Mouse (Mus musculus): ENCODE measurements around the gene Hoxa7. TPM values are rescaled to one million over a fixed set of nuclear protein-coding genes. Genes with fewer than 3 reads are reported as not detected.

Gene Hoxa7
- total and polyA plus RNA-seq, 3 experiments: 0.17 TPM; not detected in 2

DNA sequence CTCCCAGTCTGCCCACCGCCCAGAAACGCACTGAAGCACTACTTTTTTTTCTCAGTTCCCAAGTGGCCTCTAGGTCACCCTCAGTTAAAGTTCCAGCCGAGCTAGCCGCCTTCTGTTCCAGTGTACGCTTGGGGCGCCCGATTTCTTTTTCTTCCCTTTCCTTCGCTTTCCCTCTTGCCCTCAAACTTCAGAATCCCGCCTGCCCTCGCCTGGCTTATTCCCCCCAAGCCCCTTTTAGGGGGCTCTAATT, 18.6 kb downstream of the Hoxa7 start:
- no peak for DNase-seq (ENCODE audit: low read depth, low spot score)
- no peak overlapping the region for H3K9ac ChIP-seq (ENCODE audit: control insufficient read depth, low read depth, low read length, poor library complexity, severe bottlenecking)
- no peaks in the 10 kb centered on the region for H3K27me3 ChIP-seq (ENCODE audit: control insufficient read depth in 1 of 2, insufficient read depth in 2 of 2, low read length in 2 of 2)
- H3K36me3 ChIP-seq (ENCODE audit: control insufficient read depth in 1 of 2, insufficient read depth in 2 of 2, low read length in 2 of 2): no peaks in the 10 kb centered on the region
- TF ChIP-seq TCF12 (IDR thresholded peaks at IDR 0.05; ENCODE audit: low read depth, low read length): no peak
- no peak for TF ChIP-seq ZNF384 (IDR thresholded peaks at IDR 0.05; ENCODE audit: low read depth, low read length)
- no peak for TF ChIP-seq KAT2A (conservative IDR thresholded peaks at IDR 0.05; ENCODE audit: low read depth, low read length)
- no peak for TF ChIP-seq USF1 (IDR thresholded peaks at IDR 0.05; ENCODE audit: low read depth, low read length)
- no peak for TF ChIP-seq MAX (IDR thresholded peaks at IDR 0.05; ENCODE audit: low read length)
- TF ChIP-seq SIN3A (IDR thresholded peaks at IDR 0.05; ENCODE audit: low read length): no peak
- no peak for TF ChIP-seq MAZ (IDR thresholded peaks at IDR 0.05; ENCODE audit: low read depth, low read length)
- TF ChIP-seq GATA1 (IDR thresholded peaks at IDR 0.05; ENCODE audit: low read depth, low read length): no peak
- TF ChIP-seq ZKSCAN1 (IDR thresholded peaks at IDR 0.05; ENCODE audit: low read depth, low read length): no peak
- no peak for TF ChIP-seq MEF2A (IDR thresholded peaks at IDR 0.05; ENCODE audit: extremely low read depth, insufficient replicate concordance, low read depth, low read length, poor library complexity, severe bottlenecking)
- TF ChIP-seq MAFK (IDR thresholded peaks at IDR 0.05; ENCODE audit: borderline replicate concordance, low read depth, low read length): no peak
- no peak for TF ChIP-seq MYB (IDR thresholded peaks at IDR 0.05; ENCODE audit: low read depth, low read length)
- no peak for TF ChIP-seq ZMIZ1 (IDR thresholded peaks at IDR 0.05; ENCODE audit: low read depth, low read length)
- no peak for TF ChIP-seq ZC3H11A (IDR thresholded peaks at IDR 0.05; ENCODE audit: low read depth, low read length)
- TF ChIP-seq TAL1 (IDR thresholded peaks at IDR 0.05; ENCODE audit: low read length): no peak
- TF ChIP-seq MXI1 (IDR thresholded peaks at IDR 0.05; ENCODE audit: low read depth, low read length): no peak
- no peak for TF ChIP-seq POLR2AphosphoS2 (IDR thresholded peaks at IDR 0.05; ENCODE audit: low read length)
- no peaks in the 10 kb centered on the region for H3K9me3 ChIP-seq (replicated peaks; ENCODE audit: insufficient read depth, low read length)
- no peak overlapping the region for H3K4me3 ChIP-seq (ENCODE audit: control insufficient read depth in 1 of 2, insufficient read depth in 1 of 2, low read depth in 2 of 2, low read length in 2 of 2)
- H3K4me1 ChIP-seq (ENCODE audit: control insufficient read depth in 1 of 2, insufficient read depth in 2 of 2, low read length in 2 of 2): no peaks in the 10 kb centered on the region
- H3K79me2 ChIP-seq (ENCODE audit: control insufficient read depth, insufficient read depth, low read length, poor library complexity): no peaks in the 10 kb centered on the region; the same call in 1 of the 2 replicates
- H3K27ac ChIP-seq (ENCODE audit: control insufficient read depth, low read depth, low read length): no peak overlapping the region

DNA sequence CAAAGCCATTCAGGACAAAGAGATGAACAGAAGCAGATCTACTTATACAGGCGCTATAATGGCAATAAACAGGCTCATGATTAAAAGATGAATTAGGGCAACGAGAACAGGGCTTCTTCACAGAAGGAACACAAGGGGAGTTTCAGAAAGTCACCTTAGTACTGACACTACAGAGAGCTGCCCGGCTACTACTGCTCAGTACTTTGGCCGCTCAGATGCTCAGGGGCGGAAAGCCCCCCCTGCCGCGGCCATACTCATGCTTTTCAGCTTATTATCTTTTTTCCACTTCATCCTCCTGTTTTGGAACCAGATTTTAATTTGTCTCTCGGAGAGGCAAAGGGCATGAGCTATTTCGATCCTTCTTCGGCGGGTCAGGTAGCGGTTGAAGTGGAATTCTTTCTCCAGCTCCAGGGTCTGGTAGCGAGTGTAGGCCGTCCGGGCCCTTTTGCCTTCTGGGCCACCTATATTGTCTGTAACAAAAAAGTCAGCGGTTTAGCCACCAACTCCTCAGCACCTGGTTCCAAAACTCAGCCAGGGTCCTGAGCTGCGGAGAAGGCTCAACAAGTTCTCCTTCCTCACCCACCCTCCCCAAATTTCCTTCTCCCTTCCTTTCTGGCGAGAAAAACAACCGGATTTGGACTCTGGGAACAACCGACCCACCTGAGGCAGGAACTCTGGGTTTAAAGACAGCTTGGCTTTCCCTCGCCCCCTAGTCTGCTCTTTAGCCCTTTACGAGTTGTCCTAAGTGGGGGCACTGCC, 19.1 kb downstream of the Hoxa7 start:
- Histone ChIP-seq H3K36me3 (ENCODE audit: control insufficient read depth in 1 of 2, insufficient read depth in 2 of 2, low read length in 2 of 2) (no peaks in the 10 kb centered on the region), H3K9me3 (replicated peaks; ENCODE audit: insufficient read depth, low read length) (no peaks in the 10 kb centered on the region), H3K79me2 (ENCODE audit: control insufficient read depth, insufficient read depth, low read length, poor library complexity) (no peaks in the 10 kb centered on the region; the same call in 1 of the 2 replicates), H3K4me1 (ENCODE audit: control insufficient read depth in 1 of 2, insufficient read depth in 2 of 2, low read length in 2 of 2) (no peaks in the 10 kb centered on the region), H3K27me3 (ENCODE audit: control insufficient read depth in 1 of 2, insufficient read depth in 2 of 2, low read length in 2 of 2) (no peaks in the 10 kb centered on the region), H3K4me3 (ENCODE audit: control insufficient read depth in 1 of 2, insufficient read depth in 1 of 2, low read depth in 2 of 2, low read length in 2 of 2) (no peak overlapping the region), H3K27ac (ENCODE audit: control insufficient read depth, low read depth, low read length) (no peak overlapping the region), H3K9ac (ENCODE audit: control insufficient read depth, low read depth, low read length, poor library complexity, severe bottlenecking) (no peak overlapping the region)
- no peak for DNase-seq (ENCODE audit: low read depth, low spot score)
- TF ChIP-seq NELFE (IDR thresholded peaks at IDR 0.05; ENCODE audit: low read depth, low read length) (no peak), GATA1 (IDR thresholded peaks at IDR 0.05; ENCODE audit: low read depth, low read length) (no peak), NRF1 (IDR thresholded peaks at IDR 0.05; ENCODE audit: insufficient read depth, low read depth, low read length, poor library complexity, severe bottlenecking) (no peak), ZNF384 (IDR thresholded peaks at IDR 0.05; ENCODE audit: low read depth, low read length) (no peak), POLR2AphosphoS5 (IDR thresholded peaks at IDR 0.05; ENCODE audit: borderline replicate concordance, low read depth, low read length) (no peak), TCF12 (IDR thresholded peaks at IDR 0.05; ENCODE audit: low read depth, low read length) (no peak), EP300 (IDR thresholded peaks at IDR 0.05; ENCODE audit: low read depth in 1 of 2, low read length in 2 of 2) (no peak), TBP (IDR thresholded peaks at IDR 0.05; ENCODE audit: low read depth, low read length) (no peak), RAD21 (IDR thresholded peaks at IDR 0.05; ENCODE audit: low read depth, low read length) (no peak)
